Mouse (Mus musculus) heart, postnatal 10 days (tissue): ENCODE results near the gene Ttc29. TPM values are rescaled to one million over a fixed set of nuclear protein-coding genes. Genes with fewer than 3 reads are reported as not detected.

Experiments
- total RNA-seq, 2 experiments: library from RNA; stranded (reverse); gene quantifications; 2 replicates each; pipeline ENCODE4 v1.2.3; 2021

Gene Ttc29
- total RNA-seq, 2 experiments from 2014 or later = not detected

Other genes with a start within 250 kb of the Ttc29 start
- not detected for gene Pou4f2, start 223.3 kb downstream of the Ttc29 start, total RNA-seq